Mouse (Mus musculus) retina, adult 2 months (tissue): ENCODE data around the gene Pou3f4.
"Not testable (repeated sequence)": the region's sequence is repeated elsewhere in the genome, so short reads cannot be mapped to it uniquely, and the experiment has no call there.

Experiments
- DNase-seq: peaks from one replicate; pipeline ENCODE4 v3.0.0-alpha.2; 2012; ENCODE audit warnings: low read depth, low spot score

The Pou3f4 gene

DNA sequence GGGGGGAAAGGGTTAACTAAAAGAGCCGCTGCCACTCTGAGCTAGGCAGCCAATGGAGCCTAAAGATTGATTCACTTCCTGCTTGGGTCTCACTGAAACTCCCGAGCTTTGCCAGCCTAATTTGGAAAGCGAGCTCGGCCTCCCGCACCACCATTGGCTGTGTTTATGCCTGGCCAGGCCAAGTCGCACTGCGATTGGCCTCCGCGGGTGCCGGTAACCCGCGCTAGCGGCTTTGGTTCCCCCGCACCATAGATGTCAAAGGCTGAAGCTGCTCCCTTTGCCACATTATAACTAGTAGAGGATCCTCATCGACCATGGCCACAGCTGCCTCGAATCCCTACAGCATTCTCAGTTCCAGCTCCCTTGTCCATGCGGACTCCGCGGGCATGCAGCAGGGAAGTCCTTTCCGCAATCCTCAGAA is at the start of gene Pou3f4:
Gene Pou3f4, plus strand, starts transcription at position 130 of the 421 bp plus-strand sequence.
- DNase-seq: no peak

DNA sequence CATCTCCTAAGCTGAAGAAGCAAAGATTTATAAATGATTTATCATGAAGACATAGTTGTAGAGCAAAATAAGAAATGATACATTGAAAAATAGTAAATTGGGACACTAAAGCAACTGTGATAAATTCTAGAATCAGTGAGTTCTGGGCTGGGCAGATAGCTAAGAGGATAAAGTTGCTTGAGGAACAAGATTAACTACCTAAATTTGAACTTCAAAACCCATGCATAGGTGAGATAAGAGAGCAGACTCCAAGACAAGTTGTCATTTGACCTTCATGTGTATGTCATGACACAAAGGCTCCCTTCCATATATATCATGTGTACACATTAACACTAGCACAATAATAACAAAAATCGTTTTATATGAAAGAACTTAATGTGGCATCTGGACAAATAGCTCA is 48.1 kb upstream of the Pou3f4 start:
- DNase-seq: no peak

DNA sequence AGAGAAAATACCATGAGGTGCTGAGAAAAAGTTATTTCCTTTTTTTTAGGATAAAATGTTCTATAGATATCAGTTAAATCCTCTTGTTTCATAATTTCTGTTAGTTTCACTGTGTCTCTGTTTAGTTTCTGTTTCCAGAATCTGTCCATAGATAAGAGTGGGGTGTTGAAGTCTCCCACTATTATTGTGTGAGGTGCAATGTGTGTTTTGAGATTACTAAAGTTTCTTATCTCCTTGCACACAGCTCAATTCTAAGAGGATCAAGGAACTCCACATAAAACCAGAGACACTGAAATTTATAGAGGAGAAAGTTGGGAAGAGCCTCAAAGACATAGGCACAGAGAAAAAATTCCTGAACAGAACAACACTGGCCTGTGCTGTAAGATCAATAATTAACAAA is 39.3 kb upstream of the Pou3f4 start:
- not testable (repeated sequence) for DNase-seq

DNA sequence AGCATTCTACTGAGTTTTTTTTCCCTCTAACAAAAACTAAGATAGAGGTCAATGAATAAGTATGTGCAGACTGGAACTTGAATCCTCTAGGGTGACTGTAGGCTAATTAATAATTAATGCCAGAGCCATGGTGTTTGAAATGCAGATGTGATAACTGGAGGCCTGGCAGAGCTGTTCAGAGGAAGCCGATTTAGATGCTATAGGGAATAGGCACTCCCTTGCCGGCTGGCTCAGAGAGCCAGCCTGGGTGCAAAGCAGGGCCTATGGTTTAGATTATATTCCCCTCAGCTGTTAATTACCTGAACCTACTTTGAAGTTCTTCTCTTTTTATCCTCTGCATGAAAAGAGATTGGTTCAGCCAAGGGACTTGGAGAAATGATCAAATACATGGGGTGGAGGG is 11.6 kb upstream of the Pou3f4 start:
- DNase-seq: no peak

DNA sequence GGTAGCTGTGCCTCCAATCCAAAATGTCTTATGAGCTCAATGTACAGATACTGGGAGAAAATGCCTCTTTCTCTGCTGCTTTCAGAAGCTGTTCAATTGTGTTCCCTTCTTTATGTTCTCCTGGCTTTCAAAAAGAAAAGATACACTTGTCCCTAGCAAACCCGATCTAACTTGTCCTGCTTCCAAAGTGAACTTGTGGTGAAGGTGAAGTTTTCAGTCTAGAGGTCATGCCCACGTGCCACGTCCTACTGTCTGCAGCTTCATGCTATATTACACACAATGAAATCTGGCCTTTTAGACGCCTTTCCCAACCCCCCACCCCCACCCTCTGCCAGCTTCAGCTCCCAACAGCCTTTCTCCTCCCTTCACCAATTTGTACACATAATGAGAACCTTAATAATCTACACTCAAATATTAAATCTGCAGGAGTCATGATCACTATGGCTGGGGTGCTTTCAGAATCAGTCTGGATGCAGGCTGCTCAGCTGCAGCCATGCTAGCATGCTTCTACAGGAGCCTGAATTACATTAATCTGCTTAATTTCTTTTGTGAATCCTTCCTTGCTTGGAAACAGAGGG is 4.0 kb upstream of the Pou3f4 start:
- no peak for DNase-seq

DNA sequence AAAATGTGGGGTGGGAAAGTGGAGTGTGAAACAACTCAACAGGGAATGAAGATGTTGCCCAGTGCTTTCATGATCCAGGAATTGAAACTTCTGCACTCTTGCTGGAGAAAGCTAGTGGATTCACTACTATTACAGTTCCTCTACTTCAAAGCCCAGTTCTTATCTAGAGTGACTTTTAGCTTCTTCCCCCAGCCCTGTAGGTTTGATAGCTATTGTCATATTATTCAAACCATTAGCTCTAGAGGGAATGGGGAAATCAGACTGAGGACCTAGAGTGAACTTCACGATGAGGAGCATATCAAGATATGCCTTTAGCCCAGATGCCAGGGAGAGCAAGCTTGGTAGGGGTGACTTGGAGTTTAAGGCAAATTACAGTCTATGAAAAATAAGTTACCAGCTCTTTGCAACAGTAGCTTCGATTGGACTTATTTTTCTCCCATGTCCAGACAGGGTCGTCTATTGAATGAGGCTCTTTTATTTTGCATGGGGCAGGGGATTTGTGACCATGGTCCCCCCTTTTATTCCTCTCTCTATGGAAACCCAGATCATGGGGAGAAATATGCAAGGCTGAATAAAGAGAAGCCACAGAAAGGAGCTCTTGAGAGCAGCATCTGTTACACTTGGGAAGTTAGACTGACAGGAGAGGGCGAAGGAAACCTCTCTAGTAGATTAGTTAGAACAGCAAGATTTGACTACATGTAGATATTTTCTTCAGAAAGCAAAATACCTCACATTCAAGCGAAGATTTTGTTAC is 3.1 kb upstream of the Pou3f4 start:
- no peak for DNase-seq

DNA sequence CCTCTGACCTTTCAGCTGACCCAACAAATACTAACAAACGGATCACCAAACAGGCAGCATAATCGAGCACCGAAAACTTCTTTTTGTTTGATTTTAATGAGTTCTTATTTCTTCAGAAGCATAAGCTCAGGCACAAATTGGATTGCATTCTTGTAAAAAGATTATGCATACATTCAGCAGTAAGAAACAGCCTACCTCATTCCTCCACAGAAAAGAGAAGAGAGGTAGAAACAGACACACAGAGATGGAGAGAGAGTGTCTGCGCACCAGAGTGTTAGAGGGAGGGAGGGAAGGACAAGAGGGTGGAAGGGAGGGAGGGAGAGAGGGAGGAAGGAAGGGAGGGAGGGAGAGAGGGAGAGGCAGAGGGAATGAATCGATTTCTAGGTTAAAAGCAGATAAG is 2.0 kb upstream of the Pou3f4 start:
- DNase-seq: no peak

DNA sequence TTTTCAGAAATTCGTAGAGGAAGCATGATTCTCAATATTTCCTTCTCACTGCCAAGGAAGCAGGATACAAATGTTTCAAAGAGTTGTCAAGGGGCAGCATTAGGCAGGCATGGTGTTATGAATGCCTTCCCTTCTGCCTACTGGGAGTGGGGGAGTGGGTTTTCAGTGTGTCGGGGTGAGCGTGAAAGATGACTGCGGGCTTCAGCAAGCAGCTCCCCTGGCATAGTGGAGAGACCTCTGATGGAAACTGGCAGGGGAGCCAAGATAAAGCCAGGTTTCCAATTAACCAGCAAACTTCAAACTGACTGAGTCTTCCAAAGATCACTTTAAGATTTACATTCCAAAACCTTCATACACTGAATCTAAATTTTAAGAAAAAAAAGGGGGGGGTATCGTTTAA is 679 bp upstream of the Pou3f4 start:
- DNase-seq: no peak

DNA sequence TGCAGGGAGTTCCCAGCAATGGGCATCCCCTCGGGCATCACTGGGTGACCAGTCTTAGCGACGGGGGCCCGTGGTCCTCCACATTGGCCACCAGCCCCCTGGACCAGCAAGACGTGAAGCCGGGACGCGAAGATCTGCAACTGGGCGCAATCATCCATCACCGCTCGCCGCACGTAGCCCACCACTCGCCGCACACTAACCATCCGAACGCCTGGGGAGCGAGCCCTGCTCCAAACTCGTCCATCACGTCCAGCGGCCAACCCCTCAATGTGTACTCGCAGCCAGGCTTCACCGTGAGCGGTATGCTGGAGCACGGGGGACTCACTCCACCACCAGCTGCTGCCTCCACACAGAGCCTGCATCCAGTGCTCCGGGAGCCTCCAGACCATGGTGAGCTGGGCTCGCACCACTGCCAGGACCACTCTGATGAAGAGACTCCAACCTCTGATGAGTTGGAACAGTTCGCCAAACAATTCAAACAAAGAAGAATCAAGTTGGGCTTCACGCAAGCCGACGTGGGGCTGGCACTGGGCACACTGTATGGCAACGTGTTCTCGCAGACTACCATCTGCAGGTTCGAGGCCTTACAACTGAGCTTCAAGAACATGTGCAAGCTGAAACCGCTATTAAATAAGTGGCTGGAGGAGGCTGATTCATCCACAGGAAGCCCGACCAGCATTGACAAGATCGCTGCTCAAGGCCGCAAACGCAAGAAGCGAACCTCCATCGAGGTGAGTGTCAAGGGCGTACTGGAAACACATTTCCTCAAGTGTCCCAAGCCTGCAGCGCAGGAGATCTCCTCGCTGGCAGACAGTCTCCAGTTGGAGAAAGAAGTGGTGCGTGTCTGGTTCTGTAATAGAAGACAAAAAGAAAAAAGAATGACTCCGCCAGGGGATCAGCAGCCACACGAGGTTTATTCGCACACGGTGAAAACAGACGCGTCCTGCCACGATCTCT is 790 bp downstream of the Pou3f4 start:
- no peak for DNase-seq

DNA sequence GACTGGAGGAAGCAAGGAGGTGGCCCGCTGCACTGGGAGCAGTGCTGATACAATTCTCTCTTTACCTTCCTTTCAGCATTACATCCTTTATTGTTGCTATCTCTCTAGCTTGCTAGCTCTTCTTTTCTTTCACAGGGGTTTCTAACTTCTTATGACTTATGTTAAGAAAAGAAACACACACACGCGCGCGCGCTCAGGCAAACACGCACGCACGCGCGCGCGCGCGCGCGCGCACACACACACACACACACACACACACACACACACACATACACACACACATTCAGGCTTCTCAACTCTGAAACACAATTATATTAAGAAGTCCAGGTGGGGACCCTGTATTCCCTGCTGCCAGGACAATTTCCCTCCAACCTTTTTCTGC is 1.5 kb downstream of the Pou3f4 start:
- DNase-seq: no peak

DNA sequence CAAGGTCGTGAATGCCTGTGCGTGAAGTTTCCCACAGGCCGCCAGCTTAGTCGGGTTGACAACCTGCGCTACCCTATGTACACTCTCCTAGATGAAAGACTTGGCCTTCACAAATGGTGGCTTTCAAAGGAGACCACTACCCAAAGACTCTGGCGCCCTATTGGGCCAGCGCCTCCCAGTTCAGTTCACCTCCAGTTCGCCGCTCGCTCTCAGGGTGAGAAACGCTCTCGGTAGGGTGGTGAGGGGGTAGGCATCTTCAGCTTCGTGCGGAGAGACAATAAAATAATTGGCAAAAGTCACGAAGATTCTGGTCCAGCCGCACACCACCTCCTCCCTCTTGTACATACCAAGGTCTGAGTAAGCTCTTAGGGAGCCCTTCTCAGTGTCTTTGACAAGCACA is 2.5 kb downstream of the Pou3f4 start:
- DNase-seq: no peak

DNA sequence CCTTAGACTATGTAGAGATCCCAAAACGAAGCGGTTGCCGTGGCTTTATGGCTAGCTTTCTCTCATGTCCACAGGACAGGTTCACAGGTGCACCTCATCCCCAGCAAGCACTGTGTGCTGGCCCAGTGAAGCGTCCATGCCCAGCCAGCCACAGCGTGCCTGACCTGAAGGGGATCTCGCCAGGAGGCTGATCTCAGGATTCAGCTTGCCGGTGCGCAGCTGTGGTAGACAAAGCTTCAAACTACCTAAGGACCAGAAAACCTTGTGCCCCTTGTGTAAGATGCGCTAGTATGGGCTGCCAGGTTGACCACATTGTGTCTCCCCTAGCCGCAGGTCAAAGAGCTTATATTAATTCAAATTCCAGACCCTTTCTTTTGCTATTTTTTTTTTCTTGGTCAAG is 3.1 kb downstream of the Pou3f4 start:
- DNase-seq: no peak

DNA sequence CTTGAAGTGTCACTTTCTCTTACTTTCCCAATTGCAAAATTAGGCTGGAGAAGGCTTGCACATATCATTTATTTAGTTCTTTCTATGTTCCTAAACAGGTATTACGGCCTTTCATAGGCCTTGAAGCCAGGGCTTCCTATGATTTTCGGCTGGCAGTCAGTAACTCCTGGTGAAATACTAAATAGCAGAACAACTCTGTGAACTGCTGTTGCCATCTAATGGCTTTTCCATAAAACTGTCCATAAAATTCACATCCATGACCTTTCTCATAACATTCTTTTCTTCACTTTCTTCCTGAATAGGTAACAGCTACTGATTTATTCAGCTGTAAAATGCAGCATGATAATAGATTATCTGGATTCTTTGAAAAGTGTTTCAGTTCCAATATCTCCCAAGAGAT is 23.4 kb downstream of the Pou3f4 start:
- no peak for DNase-seq

DNA sequence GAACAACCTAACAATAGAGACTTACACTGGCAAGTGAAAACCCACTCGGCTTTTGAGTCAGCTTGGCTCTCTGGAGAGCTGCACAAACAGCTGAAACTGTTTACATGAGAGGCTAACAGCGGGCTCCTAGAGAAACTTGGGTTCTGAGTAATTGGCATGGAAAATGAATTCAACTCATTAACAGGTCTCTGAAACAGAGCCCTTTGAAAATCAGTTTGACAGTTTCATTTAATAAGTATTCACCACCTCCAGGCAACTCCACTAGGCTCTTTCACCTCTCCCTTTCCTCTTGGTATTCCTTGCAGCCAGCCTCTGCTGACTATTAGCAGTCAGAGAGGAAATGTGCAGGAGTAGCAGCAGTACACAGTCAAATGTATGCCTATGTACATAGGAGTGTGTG is 37.2 kb downstream of the Pou3f4 start:
- no peak for DNase-seq
